Mouse (Mus musculus): ENCODE measurements at regions not wholly inside any gene's neighbourhood (a gene's known extent, or its start where the extent isn't known, plus 50 kb on each side); places are given as distances from the start of the nearest gene placed in this dataset.

- Histone ChIP-seq H3K9me3 (ENCODE audit: control insufficient read depth, low read depth, low read length) (no peaks in the 10 kb centered on the region), H3K36me3 (ENCODE audit: control insufficient read depth, insufficient read depth, low read length) (no peaks in the 10 kb centered on the region), H3K27ac (ENCODE audit: low read length) (no peak overlapping the region), H3K4me1 (ENCODE audit: control insufficient read depth, insufficient read depth, low read length) (no peaks in the 10 kb centered on the region), H3K4me3 (ENCODE audit: low read depth, low read length) (no peak overlapping the region), H3K27me3 (ENCODE audit: control insufficient read depth, insufficient read depth, low read length) (no peaks in the 10 kb centered on the region), H3K4me2 (replicated peaks; ENCODE audit: low read depth, low read length) (no peak overlapping the region), H3K9ac (replicated peaks; ENCODE audit: low read depth, low read length) (no peak overlapping the region)
- ATAC-seq (ENCODE audit: insufficient number of reproducible peaks, insufficient read depth, low FRiP score, low read depth): no peak
- WGBS: 78% methylated on average over 1 of the region's 1 CpGs
Measured at GRCm38 (mm10) chr5:14415234-14415862, 99.4 kb upstream of the Pclo start.

GRCm38 (mm10) chr5:14453082-14453481 lies 61.6 kb upstream of the Pclo start:
- no peaks in the 10 kb centered on the region for H3K27me3 ChIP-seq (ENCODE audit: control insufficient read depth, insufficient read depth, low read length)
- no peak overlapping the region for H3K27ac ChIP-seq (ENCODE audit: low read length)
- 48% methylated on average over 5 of the region's 5 CpGs for WGBS
- H3K9ac ChIP-seq (replicated peaks; ENCODE audit: low read depth, low read length): no peak overlapping the region
- no peaks in the 10 kb centered on the region for H3K36me3 ChIP-seq (ENCODE audit: control insufficient read depth, insufficient read depth, low read length)
- ATAC-seq (ENCODE audit: insufficient number of reproducible peaks, insufficient read depth, low FRiP score, low read depth): no peak
- H3K4me3 ChIP-seq (ENCODE audit: low read depth, low read length): no peak overlapping the region
- H3K9me3 ChIP-seq (ENCODE audit: control insufficient read depth, low read depth, low read length): no peaks in the 10 kb centered on the region
- no peak overlapping the region for H3K4me2 ChIP-seq (replicated peaks; ENCODE audit: low read depth, low read length)
- H3K4me1 ChIP-seq (ENCODE audit: control insufficient read depth, insufficient read depth, low read length): no peaks in the 10 kb centered on the region

Data from stomach, embryonic 14.5 days (tissue).